Mouse (Mus musculus) thymus, adult 2 months (tissue): ENCODE measurements around the gene Zfp319.

Experiments used
- CTCF ChIP-seq: fragments of 200-500 bp; IDR thresholded peaks from 2 replicates; pipeline ENCODE4 v1.5.1; 2012; ENCODE audit warnings: mild to moderate bottlenecking, control low read depth, low read length, moderate library complexity, borderline replicate concordance; ENCODE audit not compliant: control insufficient read depth, poor library complexity, insufficient read depth; ENCODE audit errors: extremely low read depth
- POLR2A ChIP-seq: fragments of 200-500 bp; IDR thresholded peaks from 2 replicates; pipeline ENCODE4 v1.6.1; 2012; ENCODE audit warnings: mild to moderate bottlenecking, low read length, control low read depth, moderate library complexity; ENCODE audit not compliant: control insufficient read depth, poor library complexity, insufficient read depth; ENCODE audit errors: extremely low read depth

DNA sequence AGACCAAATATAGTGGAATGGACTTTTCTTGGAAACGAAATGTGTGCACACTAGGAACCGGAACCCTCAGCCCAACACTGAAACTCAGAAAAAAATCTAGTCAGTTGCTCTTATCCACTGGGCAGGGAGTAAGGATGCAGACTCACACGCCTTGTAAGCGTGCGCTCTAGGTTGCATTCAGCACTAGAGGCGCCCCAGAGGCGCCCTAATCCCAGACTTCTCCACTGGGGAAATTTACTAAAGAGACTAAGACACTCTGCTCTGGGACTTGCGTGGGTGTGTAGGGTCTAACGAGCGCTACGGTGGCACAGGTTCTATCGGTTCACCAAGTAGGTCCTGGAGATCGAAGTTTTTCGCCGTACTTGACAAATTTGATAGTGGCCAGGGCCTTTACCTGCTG is 19.7 kb upstream of the Zfp319 start:
- TF ChIP-seq POLR2A, result no peak
- TF ChIP-seq CTCF, result no peak
